Mouse (Mus musculus): Measurements from ENCODE around the gene Clcn2. TPM values are rescaled to one million over a fixed set of nuclear protein-coding genes. Genes with fewer than 3 reads are reported as not detected.

Gene Clcn2
- total RNA-seq, 2 experiments from 2014 or later = 3.2 to 4.5 TPM

Other genes with a start within 250 kb of the Clcn2 start
- gene Eif2b5, start 218.9 kb downstream of the Clcn2 start, total RNA-seq (2021) = 10 to 100 TPM; 55.9 to 59.8 TPM
- gene Dvl3, start 200.8 kb downstream of the Clcn2 start, total RNA-seq (2021) = 10 to 100 TPM; 70.6 to 73.1 TPM
- 100 to 1,000 TPM; 283 to 296 TPM for gene Ap2m1, start 182.3 kb downstream of the Clcn2 start, total RNA-seq (2021)
- gene Abcf3, start 169.2 kb downstream of the Clcn2 start, total RNA-seq (2021) = 10 to 100 TPM; 64.0 to 65.1 TPM
- not detected for gene Vwa5b2, start 128.3 kb downstream of the Clcn2 start, total RNA-seq (2021)
- 1 to 10 TPM; 5.2 to 5.4 TPM for gene Eef1akmt4, start 106.2 kb downstream of the Clcn2 start, total RNA-seq (2021)
- gene Gm49333, start 106.1 kb downstream of the Clcn2 start, total RNA-seq (2021) = not detected
- 10 to 100 TPM; 13.6 to 14.6 TPM for gene Alg3, start 106.0 kb downstream of the Clcn2 start, total RNA-seq (2021)
- gene Camk2n2, start 96.5 kb downstream of the Clcn2 start, total RNA-seq (2021) = 1 to 10 TPM; 2.0 TPM
- gene Ece2, start 87.9 kb downstream of the Clcn2 start, total RNA-seq (2021) = 1 to 10 TPM in 1 of 2 experiments, under 1 TPM in 1; 0.93 to 1.4 TPM
- gene Psmd2, start 66.1 kb downstream of the Clcn2 start, total RNA-seq (2021) = 100 to 1,000 TPM; 185 to 194 TPM
- gene Eif4g1, start 49.4 kb downstream of the Clcn2 start, total RNA-seq (2021) = 100 to 1,000 TPM; 374 TPM
- gene Fam131a, start 24.5 kb downstream of the Clcn2 start, total RNA-seq (2021) = 10 to 100 TPM in 1 of 2 experiments, 1 to 10 TPM in 1; 10.0 to 13.8 TPM
- 10 to 100 TPM; 15.6 to 16.7 TPM for gene Polr2h, start 81 bp downstream of the Clcn2 start, total RNA-seq (2021)
- gene Chrd, start 15.4 kb upstream of the Clcn2 start, total RNA-seq (2021) = 1 to 10 TPM; 1.6 to 1.9 TPM
- gene Thpo, start 16.8 kb upstream of the Clcn2 start, total RNA-seq (2021) = under 1 TPM in 1 of 2 experiments, not detected in 1; 0.27 TPM

Data from heart, postnatal 4 days (tissue).